Mouse (Mus musculus) spleen, adult 12 weeks (tissue): ENCODE measurements around the gene Fam133b.
"Not testable (repeated sequence)": the region's sequence is repeated elsewhere in the genome, so short reads cannot be mapped to it uniquely, and the experiment has no call there.

Experiments used
- DNase-seq: peaks from one replicate; pipeline ENCODE4 v3.0.0; 2022; ENCODE audit warnings: low spot score

Fam133b gene

DNA sequence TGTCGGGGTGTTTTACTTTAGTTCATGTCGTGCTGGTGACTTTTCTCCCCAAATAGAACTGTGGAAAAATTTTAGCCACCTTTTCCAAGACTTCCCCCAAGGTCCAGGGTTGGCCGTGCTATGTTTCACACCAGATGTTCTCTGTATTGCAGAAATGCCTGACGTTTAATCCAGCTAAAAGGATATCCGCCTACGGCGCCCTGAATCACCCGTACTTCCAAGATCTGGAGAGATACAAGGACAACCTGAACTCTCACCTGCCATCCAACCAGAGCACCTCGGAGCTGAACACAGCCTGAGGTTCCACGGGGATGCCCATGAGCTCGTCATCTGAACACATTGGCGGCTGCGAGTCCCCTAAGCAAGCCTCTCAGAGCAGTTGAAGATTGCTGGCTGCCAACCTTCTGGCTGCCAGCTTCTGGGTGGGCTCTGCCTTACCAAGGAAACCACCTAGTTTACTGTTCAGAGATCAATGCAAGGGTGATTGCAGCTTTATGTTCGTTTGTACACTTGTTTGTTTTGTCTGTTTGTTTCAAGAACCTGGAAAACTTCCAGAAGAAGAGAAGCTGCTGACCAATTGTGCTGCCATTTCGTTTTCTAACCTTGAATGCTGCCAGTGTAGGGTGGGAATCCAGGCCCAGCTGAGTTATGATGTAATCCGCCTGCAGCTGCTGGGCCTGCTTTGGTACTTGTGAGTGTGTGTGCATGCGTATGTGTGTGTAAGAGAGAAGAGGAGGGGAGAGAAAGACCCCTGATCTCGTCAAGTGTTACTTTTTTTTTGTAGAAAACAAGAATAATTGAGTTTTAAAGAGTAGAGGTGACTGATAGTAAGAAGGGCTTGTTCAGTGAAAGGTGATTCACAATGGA is 22.9 kb upstream of the Fam133b start:
- DNase-seq: no peak

DNA sequence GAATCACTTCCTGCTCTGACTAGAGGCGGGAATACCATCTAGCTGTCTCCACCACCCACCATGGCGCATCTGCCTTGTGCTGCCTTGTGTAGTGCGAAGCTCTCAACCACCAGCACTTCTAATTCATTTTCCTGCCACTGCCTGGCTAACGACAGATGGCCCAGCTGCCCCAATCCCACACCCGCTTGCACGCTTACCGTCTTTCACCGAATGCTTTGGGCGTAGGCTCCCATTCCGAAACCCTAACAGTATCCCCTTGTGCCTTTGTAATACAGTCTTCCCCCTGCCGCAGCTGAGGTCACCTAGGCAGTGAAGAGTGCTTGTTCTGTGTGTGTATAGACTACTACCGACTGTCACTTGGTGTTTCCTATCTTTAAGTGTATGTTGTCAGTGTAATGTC is 21.9 kb upstream of the Fam133b start:
- no peak for DNase-seq

DNA sequence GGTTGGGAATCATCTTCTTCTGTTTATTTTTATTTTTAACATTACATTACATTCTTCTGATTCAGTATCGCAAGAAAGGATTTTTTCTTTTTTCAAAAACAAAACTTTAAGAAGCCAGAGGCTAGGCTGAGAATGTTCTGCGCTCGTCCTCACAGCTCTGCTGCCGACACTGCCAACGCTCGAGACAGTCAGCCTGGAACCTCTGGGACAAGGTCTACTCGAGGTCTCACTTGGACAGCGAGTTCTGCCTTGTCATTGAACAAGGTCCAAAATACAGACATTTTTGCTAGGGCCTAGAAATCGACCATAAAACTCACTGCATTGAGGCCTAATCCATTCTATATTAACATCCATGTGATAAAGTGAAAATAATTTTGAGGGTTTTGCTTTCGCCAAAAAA is 20.8 kb upstream of the Fam133b start:
- DNase-seq: no peak

DNA sequence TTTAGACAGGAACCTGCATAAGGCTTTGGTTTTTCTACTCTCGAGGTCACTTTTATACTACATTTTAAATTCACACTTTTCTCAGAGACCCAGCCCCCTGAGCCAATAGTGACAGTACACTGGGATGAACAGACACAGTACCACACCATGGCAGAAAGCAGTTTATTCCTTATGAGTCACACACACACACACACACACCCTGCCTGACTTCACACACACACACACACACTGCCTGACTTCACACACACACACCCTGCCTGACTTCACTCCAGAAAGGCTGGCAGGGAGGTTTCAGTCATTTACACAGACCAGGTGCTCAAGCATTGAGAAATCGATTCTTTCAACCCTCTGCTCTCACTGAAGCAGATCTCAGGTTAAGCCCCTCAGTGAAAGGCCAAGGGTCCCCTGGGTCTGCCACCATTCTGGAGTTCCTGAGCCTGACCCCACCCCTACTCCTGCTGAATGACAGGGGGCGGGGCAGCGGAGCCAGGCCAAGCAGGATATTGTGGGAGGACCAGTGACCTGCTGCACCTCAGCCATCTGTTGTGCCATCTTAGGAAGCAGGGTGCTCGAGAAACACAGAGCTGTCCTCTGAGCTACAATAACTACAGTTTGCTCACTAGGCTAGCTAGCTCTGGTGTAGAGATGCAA is 16.5 kb upstream of the Fam133b start:
- no peak for DNase-seq

DNA sequence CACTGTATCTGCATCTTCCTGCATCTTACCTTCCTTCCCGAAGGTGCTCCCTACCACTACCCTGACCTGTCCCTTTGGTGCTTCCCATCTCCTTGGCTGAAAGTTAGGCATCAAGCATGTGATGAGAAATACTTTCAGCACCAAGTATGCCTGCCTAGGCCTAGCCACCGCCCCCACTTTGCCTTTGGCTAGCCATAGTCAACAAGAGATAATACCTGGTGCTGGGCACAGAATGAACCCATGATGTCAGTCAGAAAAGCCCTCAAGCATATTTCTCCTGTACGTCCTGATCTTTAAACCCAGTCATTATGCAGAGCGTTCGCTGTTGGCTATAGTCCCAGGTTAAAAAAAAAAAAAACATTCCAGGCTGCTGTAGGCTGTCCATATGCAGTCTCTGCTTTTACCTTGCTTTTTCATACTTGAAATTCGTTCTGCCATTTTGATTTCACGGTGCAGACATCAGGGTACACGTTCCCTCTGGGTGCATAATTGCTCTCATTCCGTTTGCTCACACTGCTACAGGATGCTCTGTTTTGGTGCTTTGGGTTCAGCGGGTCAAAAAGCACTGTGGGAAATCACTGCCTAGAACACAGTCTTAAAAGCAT is 13.9 kb upstream of the Fam133b start:
- DNase-seq: no peak

DNA sequence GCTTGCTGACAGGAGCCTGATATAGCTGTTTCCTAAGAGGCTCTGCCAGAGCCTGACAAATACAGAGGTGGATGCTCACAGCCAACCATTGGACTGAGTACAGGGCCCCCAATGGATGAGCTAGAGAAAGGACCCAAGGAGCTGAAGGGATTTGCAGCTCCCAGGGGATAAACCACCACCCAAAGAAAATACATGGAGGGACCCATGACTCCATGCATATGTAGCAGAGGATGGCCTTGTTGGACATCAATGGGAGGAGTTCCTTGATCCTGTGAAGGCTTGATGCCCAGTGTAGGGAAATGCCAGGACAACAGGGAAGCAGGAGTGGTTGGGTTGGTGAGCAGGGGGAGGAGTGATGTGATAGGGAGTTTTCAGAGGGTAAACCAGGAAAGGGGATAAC is 11.6 kb upstream of the Fam133b start:
- not testable (repeated sequence) for DNase-seq

DNA sequence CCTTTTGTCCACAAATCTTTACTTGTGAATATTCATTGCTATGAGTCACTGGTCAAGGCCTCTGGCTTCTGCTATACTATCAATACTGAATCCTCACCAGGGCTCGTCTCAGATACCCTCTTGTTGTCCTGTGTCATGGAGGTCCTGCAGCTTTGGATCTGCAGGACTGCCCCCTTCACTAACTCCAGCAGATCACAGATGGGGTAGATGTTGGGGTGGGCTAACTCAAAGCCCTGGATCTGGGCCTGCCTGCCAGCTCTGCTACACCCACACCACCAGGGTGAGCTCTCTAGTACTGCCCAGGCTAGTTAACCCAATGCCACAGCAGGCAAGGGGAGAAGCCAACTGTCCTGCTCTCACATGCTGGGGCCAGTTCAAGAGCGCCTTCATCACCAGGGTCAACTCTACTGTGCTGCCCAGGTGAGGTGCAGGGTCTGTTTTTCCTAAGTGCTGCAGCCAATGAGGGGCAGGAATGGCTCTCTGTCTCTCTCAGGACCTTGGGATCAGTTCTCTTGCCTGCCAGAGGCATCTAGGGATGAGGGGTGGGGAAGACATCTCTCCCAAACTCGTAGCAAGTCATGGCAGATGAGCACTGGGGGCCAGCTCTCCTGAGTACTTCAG is 6.9 kb upstream of the Fam133b start:
- no peak for DNase-seq

DNA sequence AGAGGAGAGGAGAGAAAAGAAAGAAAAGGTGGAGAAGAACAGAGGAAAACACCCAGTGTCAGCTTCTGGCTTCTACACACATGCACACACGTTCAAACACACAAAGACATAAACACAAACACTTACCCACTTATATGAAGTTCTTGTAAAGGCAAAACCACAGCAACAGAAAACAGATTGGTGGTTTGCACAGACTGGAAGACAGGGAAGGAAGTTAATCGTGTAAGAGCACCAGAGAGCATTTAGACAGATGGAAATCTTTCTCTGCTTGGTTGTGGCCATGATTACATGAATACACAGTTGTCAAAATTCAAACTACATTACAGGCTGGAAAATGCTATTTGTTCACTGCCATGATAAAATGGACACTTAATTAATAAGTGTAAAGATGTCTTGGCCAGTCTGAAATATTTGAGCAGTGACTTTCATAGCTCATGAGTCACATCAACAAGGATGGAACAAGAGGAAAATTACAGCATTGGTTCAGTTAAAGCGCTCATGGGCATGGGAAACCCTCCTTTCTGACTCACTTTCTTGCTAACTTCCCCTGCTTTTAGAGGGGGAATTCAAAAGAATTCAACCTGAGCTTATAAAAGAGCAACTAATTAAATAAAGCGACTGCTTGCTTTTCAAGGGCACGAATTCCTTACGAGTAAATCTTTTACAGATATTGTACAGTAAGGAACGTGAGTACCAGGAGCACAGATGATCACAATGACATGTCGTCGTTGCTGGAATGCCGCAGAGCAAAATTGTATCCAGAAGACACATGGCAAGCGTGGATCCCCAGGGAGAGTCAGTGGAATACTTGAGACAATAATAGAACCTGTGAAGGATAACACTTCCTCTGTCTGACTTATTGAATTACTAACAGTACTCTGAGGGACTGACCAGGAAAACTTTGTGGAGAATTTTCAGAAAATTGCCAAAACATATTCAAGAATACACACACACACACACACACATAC is 4.8 kb upstream of the Fam133b start:
- no peak for DNase-seq

DNA sequence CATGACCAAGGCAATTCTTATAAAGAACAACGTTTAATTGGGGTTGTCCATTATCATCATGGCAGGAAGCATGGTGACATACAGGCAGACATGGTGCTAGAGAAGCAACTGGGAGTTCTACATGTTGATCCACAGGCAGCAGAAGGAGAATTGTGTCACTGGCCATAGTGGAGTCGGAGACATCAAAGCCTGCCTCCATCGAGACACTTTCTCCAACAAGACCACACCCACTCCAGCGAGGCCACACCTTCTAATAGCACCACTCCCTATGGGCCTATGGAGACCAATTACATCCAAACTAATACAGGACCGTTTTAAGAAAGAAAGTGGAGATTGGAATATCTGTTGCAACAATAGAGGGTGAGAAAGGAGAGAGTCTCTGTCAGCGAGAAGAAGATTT is 1.8 kb upstream of the Fam133b start:
- DNase-seq: no peak

DNA sequence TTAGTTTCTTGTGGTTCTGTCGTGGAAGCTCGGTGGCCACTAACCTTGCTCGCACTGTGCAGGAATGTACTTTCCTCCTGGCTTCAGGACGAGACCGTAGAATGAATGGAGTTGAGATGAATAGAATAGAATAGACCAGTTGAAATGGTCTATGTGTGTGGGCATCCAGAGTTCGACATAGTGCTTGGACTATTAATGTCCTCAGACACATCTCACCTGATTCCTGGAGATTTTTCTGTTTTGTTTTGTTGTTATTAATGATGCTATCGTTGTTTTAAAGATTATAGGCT is 792 bp downstream of the Fam133b start:
- no peak for DNase-seq

DNA sequence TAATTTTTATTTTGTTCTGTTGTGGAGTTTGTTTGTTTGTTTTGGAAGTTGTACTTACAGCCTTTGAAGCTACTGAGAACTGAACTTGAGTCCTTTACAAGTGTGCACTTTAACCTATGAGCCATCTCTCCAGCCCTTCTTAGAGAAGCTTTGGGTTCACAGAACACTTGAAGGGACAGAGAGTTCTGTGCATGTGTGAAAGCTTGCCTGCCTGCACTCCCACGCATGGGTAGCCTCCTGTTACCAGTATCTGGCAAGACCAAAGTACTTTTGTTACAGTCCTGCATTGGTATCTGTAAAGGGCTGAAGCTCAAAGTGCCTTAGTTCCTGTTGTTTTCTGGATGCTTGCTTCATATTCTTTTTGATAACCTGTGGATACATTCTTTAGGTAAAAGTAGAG is 2.6 kb downstream of the Fam133b start:
- DNase-seq: no peak

DNA sequence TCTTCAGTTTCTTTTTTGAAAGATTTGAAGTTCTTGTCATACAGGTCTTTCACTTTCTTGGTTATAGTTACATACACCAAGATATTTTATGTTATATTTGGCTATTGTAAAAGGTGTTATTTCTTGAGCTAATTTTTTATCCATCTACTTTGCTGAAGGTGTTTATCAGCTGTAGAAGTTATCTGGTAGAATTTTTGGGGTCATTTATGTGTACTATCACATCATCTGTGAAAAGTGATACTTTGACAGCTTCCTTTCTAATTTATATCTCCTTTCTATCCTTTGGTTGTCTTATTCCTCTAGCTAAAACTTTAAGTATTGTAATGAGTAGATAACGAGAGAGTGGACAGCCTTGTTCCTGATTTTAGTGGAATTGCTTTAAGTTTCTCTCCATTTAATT is 7.8 kb downstream of the Fam133b start:
- no peak for DNase-seq

DNA sequence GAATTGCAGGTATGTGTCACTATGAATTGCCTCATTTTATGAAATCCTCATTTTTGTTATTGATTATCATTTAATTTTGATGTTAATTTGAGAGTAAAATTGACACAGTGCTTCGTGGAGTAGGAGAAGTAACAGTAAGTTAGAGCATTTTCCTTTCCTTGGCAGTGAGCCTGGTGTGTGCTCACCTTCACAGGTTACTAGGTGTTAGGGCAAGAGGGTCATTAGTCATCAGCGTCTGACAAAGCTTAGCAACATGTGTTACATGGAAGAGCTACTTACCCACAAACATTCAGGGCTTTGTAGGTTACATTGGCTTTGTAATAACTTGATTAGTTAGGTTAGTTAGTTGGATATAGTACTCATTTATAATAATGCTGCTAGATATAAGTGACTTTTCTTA is 10.6 kb downstream of the Fam133b start:
- DNase-seq: no peak

DNA sequence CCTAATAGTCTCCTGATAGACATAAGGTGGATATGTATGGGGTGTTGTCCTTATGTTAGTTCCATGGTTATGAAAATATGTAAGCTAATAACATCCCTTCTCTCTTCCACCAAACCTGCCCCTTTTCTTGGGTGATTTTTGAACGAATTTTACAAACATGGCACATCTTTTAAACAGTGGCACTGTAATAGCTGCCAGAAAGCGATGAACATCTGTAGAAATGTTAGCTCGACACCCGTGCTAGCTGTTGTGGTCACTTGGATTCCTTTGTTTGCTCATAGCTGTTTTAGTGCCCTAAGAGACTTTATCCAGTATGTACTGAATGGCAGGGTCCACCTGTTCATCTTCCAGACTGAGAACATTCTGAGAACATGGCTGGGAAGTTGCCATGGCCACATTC is 27.6 kb downstream of the Fam133b start, which contains the start of gene 1700109H08Rik:
Gene 1700109H08Rik, plus strand, starts transcription at position 301 of the 400 bp plus-strand sequence.
- DNase-seq: no peak

DNA sequence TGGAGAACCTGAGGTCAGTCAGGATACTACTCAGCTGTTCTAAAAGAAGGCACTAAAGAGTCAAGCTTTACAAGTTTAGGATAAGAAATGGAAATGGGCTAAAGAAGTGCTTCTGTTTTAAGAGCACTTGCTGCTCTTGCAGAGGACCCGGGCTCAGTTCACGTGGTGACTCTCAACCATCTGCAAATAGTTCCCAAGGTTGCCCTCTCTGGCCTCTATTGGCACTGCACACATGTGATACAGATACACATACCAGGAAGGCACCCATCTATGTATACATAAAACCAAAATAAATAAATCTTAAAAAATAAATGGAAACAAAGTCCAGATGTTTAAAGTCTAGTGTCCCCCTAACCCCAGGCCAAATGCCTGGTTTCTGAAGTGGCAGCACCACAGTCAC is 31.2 kb downstream of the Fam133b start:
- DNase-seq: no peak

DNA sequence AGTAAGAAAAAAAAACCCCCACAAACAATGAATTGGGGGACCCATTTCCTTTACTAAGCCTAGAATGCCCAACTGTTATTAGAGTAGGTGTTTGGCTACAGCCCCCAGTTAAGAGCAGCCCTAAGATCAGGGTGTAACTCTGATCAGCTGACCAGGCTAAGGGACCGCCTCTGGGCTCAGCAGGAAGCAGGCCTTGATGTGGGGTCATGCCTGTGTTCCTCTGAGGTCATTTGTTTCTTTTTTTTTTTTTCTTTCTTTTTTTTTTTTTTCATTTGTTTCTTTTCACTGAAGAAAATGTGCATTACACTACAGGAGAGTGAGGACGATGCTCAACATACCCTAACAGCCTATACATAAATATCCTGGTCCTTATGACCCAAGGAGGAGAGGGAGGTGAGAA is 34.3 kb downstream of the Fam133b start:
- no peak for DNase-seq

DNA sequence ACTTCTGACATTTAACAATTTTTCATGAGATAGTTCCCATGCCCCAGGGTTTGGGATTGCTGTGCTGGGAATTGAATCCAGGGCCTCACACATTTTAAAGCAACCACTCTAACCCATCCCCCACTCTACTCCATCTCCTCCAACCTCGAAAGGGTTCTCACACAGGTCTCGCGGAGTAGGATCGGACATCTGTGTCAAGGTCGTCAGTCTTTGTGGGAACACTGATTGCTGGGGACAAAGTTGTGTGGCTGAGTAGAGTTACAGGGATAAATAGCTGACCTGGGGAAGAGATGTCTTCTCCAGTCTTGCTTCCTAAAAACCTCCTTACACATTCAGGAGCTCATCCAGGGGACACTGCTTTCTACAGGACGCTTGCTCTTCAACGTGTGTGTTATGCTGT is 35.4 kb downstream of the Fam133b start:
- no peak for DNase-seq

DNA sequence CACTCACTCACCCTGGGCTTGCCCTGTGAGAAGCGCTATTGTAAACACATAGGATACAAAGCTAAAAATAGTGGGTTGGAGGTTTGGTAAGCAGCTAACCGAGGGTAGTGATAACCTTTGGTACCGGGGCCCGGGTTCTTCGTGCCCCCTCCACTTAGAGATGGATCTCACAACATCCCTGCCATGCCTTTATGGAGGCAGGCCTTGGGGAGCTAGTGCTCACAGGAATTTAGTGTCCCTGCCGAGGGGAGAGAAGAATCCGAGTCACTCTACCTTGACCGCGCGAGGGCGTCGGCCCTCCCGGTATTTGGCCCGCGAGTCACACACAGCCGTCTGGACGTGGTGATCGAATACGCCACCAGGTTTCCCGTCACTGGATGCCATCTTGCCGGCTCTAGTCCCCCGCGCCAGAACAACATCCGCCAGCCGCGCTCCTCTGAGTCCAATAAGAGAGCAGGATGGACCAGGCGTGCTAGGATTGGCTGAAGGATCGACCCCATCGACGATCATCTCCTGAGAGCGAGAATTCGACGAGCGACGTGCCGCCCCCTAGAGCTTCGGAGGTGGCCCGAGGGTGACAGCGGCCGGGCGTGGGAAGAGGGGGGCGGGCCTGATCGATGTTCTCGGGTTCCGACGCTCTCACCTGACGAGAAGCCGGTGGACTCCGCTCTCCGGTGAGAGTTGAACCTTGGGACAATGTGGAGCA is 52.2 kb downstream of the Fam133b start, which contains the start of gene Pex1:
Gene Pex1, plus strand, starts transcription at position 374 of the 706 bp plus-strand sequence.
- peak; percentile 89 for DNase-seq

DNA sequence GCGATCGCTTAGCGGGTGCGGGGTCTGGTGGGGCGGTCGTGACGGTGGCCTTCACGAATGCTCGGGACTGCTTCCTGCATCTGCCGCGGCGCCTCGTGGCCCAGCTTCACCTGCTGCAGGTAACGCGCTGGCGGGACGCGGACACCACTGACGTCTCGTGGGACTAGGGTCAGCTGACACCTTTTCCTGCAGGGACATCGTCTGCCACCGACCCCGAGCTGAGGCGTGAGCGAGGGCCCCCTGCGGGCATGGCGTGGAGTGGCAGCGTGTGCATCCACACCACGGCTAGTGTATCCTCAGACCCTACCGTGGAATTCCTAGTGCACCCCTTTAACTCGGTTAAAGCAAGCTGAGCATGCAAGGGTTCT is 52.8 kb downstream of the Fam133b start, which contains the start of gene Rbm48:
Gene Rbm48, minus strand, starts transcription at position 187 of the 368 bp plus-strand sequence.
- peak; percentile 69 for DNase-seq

DNA sequence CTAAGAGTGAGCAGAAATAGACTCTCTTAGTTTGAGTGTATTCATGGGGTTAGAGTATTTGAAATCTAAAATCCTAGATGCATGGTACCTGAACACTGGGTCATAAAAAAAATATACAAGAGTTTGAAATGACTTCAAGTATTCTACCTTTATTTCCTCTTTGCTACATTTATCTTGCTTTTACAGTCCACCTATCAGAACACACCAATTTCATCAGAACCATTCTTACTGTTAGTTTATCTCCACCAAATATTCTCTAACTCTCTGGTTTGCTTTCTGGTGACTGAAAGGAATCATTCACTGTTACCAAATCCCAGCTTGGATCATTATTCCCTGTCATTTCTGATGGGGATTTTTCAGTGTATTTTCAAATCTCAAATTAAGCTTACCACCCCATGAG is 53.5 kb downstream of the Fam133b start:
- no peak for DNase-seq

DNA sequence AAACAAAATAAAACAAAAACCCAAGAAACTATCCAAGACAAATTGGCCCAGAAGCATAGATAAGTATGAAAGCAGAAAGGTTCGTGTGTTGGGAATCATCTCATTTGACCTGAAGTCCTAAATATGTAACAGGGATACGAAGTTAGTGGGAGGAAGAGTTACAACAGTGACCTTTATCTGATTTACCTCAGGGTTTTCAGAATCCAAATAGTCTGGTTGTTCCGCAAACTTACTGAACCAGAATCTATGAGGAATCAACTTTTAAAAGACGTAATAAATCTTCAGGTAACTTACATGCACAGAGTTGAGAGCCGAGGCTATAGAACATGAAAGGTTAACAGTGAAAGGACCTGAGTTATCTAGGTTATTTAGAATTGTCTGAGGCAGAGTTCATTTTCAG is 55.1 kb downstream of the Fam133b start:
- no peak for DNase-seq
